Mouse (Mus musculus) heart, postnatal 25 days (tissue): ENCODE measurements around the gene Cep170b. TPM values are rescaled to one million over a fixed set of nuclear protein-coding genes. Genes with fewer than 3 reads are reported as not detected.
A peak's percentile ranks its signal among the peaks of the same experiment; 100 is the strongest.

ENCODE experiments used
- DNase-seq: peaks from one replicate; pipeline ENCODE4 v3.0.0; 2022; ENCODE audit warnings: low spot score
- intact Hi-C: fragments of 180-260 bp; cut with DNase I; formaldehyde crosslinking; loops from one replicate; pipeline ENCODE4 v1.15.1; 2025
- total RNA-seq, 2 experiments: library from RNA; stranded (reverse); gene quantifications; 2 replicates each; pipeline ENCODE4 v1.2.3; 2021

Gene Cep170b
- total RNA-seq, 2 experiments from 2014 or later, result 7.7 to 9.8 TPM

GRCm38 (mm10) chr12:112734881-112735655 lies 14.8 kb downstream of the Cep170b start:
- intact Hi-C loops, result no loop called here
- no peak for DNase-seq

GRCm38 (mm10) chr12:112735896-112736635 lies 15.8 kb downstream of the Cep170b start:
- intact Hi-C loops, result no loop called here
- no peak for DNase-seq

- intact Hi-C loops, result no loop called here
- DNase-seq, result no peak
These were observed 16.3 kb downstream of the Cep170b start for GRCm38 (mm10) chr12:112736636-112736925.

GRCm38 (mm10) chr12:112737081-112737480 lies 16.8 kb downstream of the Cep170b start:
- DNase-seq, result no peak
- intact Hi-C loops, result no loop called here

GRCm38 (mm10) chr12:112737761-112738160 lies 17.5 kb downstream of the Cep170b start:
- intact Hi-C loops, result no loop called here
- DNase-seq, result no peak

GRCm38 (mm10) chr12:112738281-112739022 lies 18.2 kb downstream of the Cep170b start:
- intact Hi-C loops, result no loop called here
- DNase-seq, result no peak

- DNase-seq, result no peak
- intact Hi-C loops, result no loop called here
These were observed 18.8 kb downstream of the Cep170b start for GRCm38 (mm10) chr12:112739023-112739568.

GRCm38 (mm10) chr12:112742768-112743167 lies 22.5 kb downstream of the Cep170b start:
- intact Hi-C loops, result no loop called here
- peak; percentile 36 for DNase-seq

GRCm38 (mm10) chr12:112743168-112743975 lies 23.1 kb downstream of the Cep170b start:
- DNase-seq, result peak; percentile 66
- intact Hi-C loops, result no loop called here

GRCm38 (mm10) chr12:112744211-112744610 lies 24.0 kb downstream of the Cep170b start:
- DNase-seq, result no peak
- intact Hi-C loops, result no loop called here

GRCm38 (mm10) chr12:112744891-112745580 lies 24.8 kb downstream of the Cep170b start:
- no peak for DNase-seq
- intact Hi-C loops, result no loop called here

GRCm38 (mm10) chr12:112745716-112746115 lies 25.5 kb downstream of the Cep170b start:
- DNase-seq, result no peak
- intact Hi-C loops, result loop anchor here (1.0 kb wide), 1 partner anchor 98 kb away; no protein-coding TSS in a partner anchor

- no peak for DNase-seq
- intact Hi-C loops, result loop anchor here (1.0 kb wide), 1 partner anchor 97 kb away; no protein-coding TSS in a partner anchor
These were observed 26.2 kb downstream of the Cep170b start for GRCm38 (mm10) chr12:112746461-112746807.

- no peak for DNase-seq
- intact Hi-C loops, result loop anchor here (1.0 kb wide), 1 partner anchor 96 kb away; no protein-coding TSS in a partner anchor
These were observed 26.8 kb downstream of the Cep170b start for GRCm38 (mm10) chr12:112746808-112747605.

GRCm38 (mm10) chr12:112747606-112747970 lies 27.3 kb downstream of the Cep170b start:
- intact Hi-C loops, result no loop called here
- DNase-seq, result no peak

- intact Hi-C loops, result no loop called here
- DNase-seq, result no peak
These were observed 30.7 kb downstream of the Cep170b start for GRCm38 (mm10) chr12:112750976-112751375.

GRCm38 (mm10) chr12:112752399-112752798 lies 32.1 kb downstream of the Cep170b start:
- intact Hi-C loops, result no loop called here
- DNase-seq, result no peak

GRCm38 (mm10) chr12:112755900-112756299 lies 35.6 kb downstream of the Cep170b start:
- intact Hi-C loops, result no loop called here
- no peak for DNase-seq
